Mouse (Mus musculus): ENCODE results near the gene Bcl2. TPM values are rescaled to one million over a fixed set of nuclear protein-coding genes. Genes with fewer than 3 reads are reported as not detected.

Bcl2 gene
- total and polyA plus RNA-seq, 3 experiments = 4.5 to 13.6 (median 8.7) TPM

GRCm38 (mm10) chr1:106710202-106710601, 3.9 kb downstream of the Bcl2 start:
- H3K27ac ChIP-seq (ENCODE audit: insufficient read depth, low read depth) = no peak overlapping the region
- DNase-seq (ENCODE audit: extremely low read depth) = no peak
- H3K79me2 ChIP-seq (replicated peaks; ENCODE audit: control insufficient read depth, extremely low read depth, insufficient read depth, poor library complexity, severe bottlenecking) = peaks cover 57% of the 10 kb centered on the region
- H3K36me3 ChIP-seq (replicated peaks in 1 of 2; ENCODE audit: control insufficient read depth in 1 of 2, insufficient read depth in 1 of 2, low read length in 1 of 2) = peaks cover 0 to 2% of the 10 kb centered on the region in 2 experiments
- H3K27me3 ChIP-seq (replicated peaks) = no peaks in the 10 kb centered on the region
- H3K9me3 ChIP-seq (replicated peaks; ENCODE audit: low read length) = no peaks in the 10 kb centered on the region
- peak overlapping the region; percentile 66 for H3K9ac ChIP-seq (ENCODE audit: insufficient read depth, low read depth)
- dilution Hi-C loops (cut with MboI; ENCODE audit: extremely low pct_ligation_motif_present, extremely low pct_unique_long_range_greater_than_20kb, low sequenced_read_pairs) = loop anchor here (25.0 kb wide), 1 partner anchor 173 kb away; no protein-coding TSS in a partner anchor
- TF ChIP-seq PAX5 (IDR thresholded peaks at IDR 0.05; ENCODE audit: low read length) = no peak
- TF ChIP-seq MXI1 (IDR thresholded peaks at IDR 0.05; ENCODE audit: low read depth, low read length) = peak; percentile 77; the same call in 1 of the 2 replicates
- peak overlapping the region in 2 of 3 experiments; percentile 19 to 57 for H3K4me3 ChIP-seq (replicated peaks in 1 of 3; ENCODE audit: low read depth in 2 of 3, low read length in 2 of 3, poor library complexity in 1 of 3)
- H3K4me2 ChIP-seq (ENCODE audit: insufficient read depth, low read depth, poor library complexity, severe bottlenecking) = peak overlapping the region; percentile 69; the same call in 1 of the 2 replicates
- in situ Hi-C loops (cut with MboI; ENCODE audit: low pct_ligation_motif_present, low pct_unique_long_range_greater_than_20kb, low sequenced_read_pairs) = loop anchor here (5.0 to 25.0 kb wide), 4 partner anchors 88 to 648 kb away; no protein-coding TSS in a partner anchor
- peaks cover 10 to 66% of the 10 kb centered on the region in 2 experiments for H3K4me1 ChIP-seq (ENCODE audit: control insufficient read depth in 1 of 2, insufficient read depth in 2 of 2)

GRCm38 (mm10) chr1:106707036-106707880, 6.8 kb downstream of the Bcl2 start:
- Histone ChIP-seq H3K4me1 (ENCODE audit: control insufficient read depth in 1 of 2, insufficient read depth in 2 of 2) (peaks cover 5 to 69% of the 10 kb centered on the region in 2 experiments; a peak in 3 of 4 replicates), H3K9ac (ENCODE audit: insufficient read depth, low read depth) (peak overlapping the region; percentile 64), H3K4me2 (ENCODE audit: insufficient read depth, low read depth, poor library complexity, severe bottlenecking) (peak overlapping the region; percentile 88), H3K9me3 (replicated peaks; ENCODE audit: low read length) (no peaks in the 10 kb centered on the region), H3K4me3 (replicated peaks in 1 of 3; ENCODE audit: low read depth in 2 of 3, low read length in 2 of 3, poor library complexity in 1 of 3) (no peak overlapping the region), H3K27me3 (replicated peaks) (no peaks in the 10 kb centered on the region), H3K36me3 (replicated peaks in 1 of 2; ENCODE audit: control insufficient read depth in 1 of 2, insufficient read depth in 1 of 2, low read length in 1 of 2) (peaks cover 0 to 2% of the 10 kb centered on the region in 2 experiments), H3K79me2 (replicated peaks; ENCODE audit: control insufficient read depth, extremely low read depth, insufficient read depth, poor library complexity, severe bottlenecking) (peaks cover 50% of the 10 kb centered on the region), H3K27ac (ENCODE audit: insufficient read depth, low read depth) (peak overlapping the region; percentile 66; the same call in 1 of the 2 replicates)
- DNase-seq (ENCODE audit: extremely low read depth) = no peak
- TF ChIP-seq ETS1 (conservative IDR thresholded peaks at IDR 0.05; ENCODE audit: low read depth, low read length) (peak; percentile 42; the same call in 1 of the 2 replicates), ZC3H11A (IDR thresholded peaks at IDR 0.05; ENCODE audit: low read depth, low read length) (no peak), E2F4 (IDR thresholded peaks at IDR 0.05; ENCODE audit: insufficient replicate concordance, low read depth, low read length) (no peak), POLR2A (IDR thresholded peaks at IDR 0.05; ENCODE audit: low read depth, low read length) (no peak), GABPA (IDR thresholded peaks at IDR 0.05; ENCODE audit: insufficient replicate concordance, low read depth, low read length) (no peak), RAD21 (IDR thresholded peaks at IDR 0.05; ENCODE audit: low read depth, low read length) (no peak), TBP (conservative IDR thresholded peaks at IDR 0.05; ENCODE audit: low read depth, low read length) (0 out of 2 replicates have a peak, but pooled peaks have one; percentile 15), JUND (conservative IDR thresholded peaks at IDR 0.05; ENCODE audit: low read depth, low read length) (0 out of 2 replicates have a peak, but pooled peaks have one; percentile 23), MAZ (IDR thresholded peaks at IDR 0.05; ENCODE audit: low read depth, low read length) (peak; percentile 69; the same call in 1 of the 2 replicates), MEF2A (IDR thresholded peaks at IDR 0.05; ENCODE audit: borderline replicate concordance, low read depth, low read length) (no peak), MAX (IDR thresholded peaks at IDR 0.05; ENCODE audit: low read length) (no peak), ZNF384 (IDR thresholded peaks at IDR 0.05; ENCODE audit: low read depth, low read length) (peak; percentile 15; the same call in 1 of the 2 replicates), MAFK (IDR thresholded peaks at IDR 0.05; ENCODE audit: insufficient replicate concordance, low read length) (no peak), EP300 (IDR thresholded peaks at IDR 0.05; ENCODE audit: low read length) (peak; percentile 73), POLR2AphosphoS2 (IDR thresholded peaks at IDR 0.05; ENCODE audit: low read depth, low read length) (no peak), JUN (IDR thresholded peaks at IDR 0.05; ENCODE audit: insufficient read depth, low read depth, low read length) (no peak), USF2 (conservative IDR thresholded peaks at IDR 0.05; ENCODE audit: low read depth, low read length) (no peak), CHD1 (IDR thresholded peaks at IDR 0.05; ENCODE audit: low read depth, low read length) (0 out of 2 replicates have a peak, but pooled peaks have one; percentile 55), HCFC1 (IDR thresholded peaks at IDR 0.05; ENCODE audit: low read depth, low read length) (no peak), ELF1 (IDR thresholded peaks at IDR 0.05; ENCODE audit: low read depth, low read length) (no peak), TCF12 (IDR thresholded peaks at IDR 0.05; ENCODE audit: low read depth, low read length) (no peak), ZKSCAN1 (IDR thresholded peaks at IDR 0.05; ENCODE audit: borderline replicate concordance, low read depth, low read length) (no peak), CHD2 (IDR thresholded peaks at IDR 0.05; ENCODE audit: low read length) (peak; percentile 48; the same call in 1 of the 2 replicates), IRF4 (IDR thresholded peaks at IDR 0.05; ENCODE audit: low read depth, low read length) (peak; percentile 68)
- in situ Hi-C loops (cut with MboI; ENCODE audit: low pct_ligation_motif_present, low pct_unique_long_range_greater_than_20kb, low sequenced_read_pairs) (loop anchor here (10.0 to 25.0 kb wide), 2 partner anchors 52 to 645 kb away; no protein-coding TSS in a partner anchor), dilution Hi-C loops (cut with MboI; ENCODE audit: extremely low pct_ligation_motif_present, extremely low pct_unique_long_range_greater_than_20kb, low sequenced_read_pairs) (loop anchor here (25.0 kb wide), 1 partner anchor 170 kb away; no protein-coding TSS in a partner anchor)
